Mouse (Mus musculus) forebrain, postnatal 0 days (tissue): ENCODE results near the gene Adi1. TPM values are rescaled to one million over a fixed set of nuclear protein-coding genes. Genes with fewer than 3 reads are reported as not detected.

Experiments
- ATAC-seq: fragments of 200-750 bp; cut with Nextera tagmentation; 2 replicates; pipeline ENCODE4 v1.8.0; 2017; ENCODE audit warnings: mild to moderate bottlenecking, moderate library complexity
- DNase-seq: peaks from one replicate; pipeline ENCODE4 v3.0.0-alpha.2; 2015
- H3K27ac ChIP-seq: fragments of 300-500 bp; sonication (generic); 2 replicates; pipeline ENCODE4 v1.5.1; 2014; ENCODE audit warnings: low read depth, mild to moderate bottlenecking, antibody characterized with exemption, low read length, moderate library complexity, mixed read lengths
- H3K27me3 ChIP-seq: fragments of 300-500 bp; sonication (generic); 2 replicates; pipeline ENCODE4 v1.6.1; 2014; ENCODE audit warnings: mild to moderate bottlenecking, low read length, mixed read lengths; ENCODE audit not compliant: insufficient read depth
- H3K36me3 ChIP-seq: fragments of 300-500 bp; sonication (generic); 2 replicates; pipeline ENCODE4 v1.6.1; 2014; ENCODE audit warnings: mild to moderate bottlenecking, moderate library complexity; ENCODE audit not compliant: insufficient read depth
- H3K4me1 ChIP-seq: fragments of 300-500 bp; sonication (generic); 2 replicates; pipeline ENCODE4 v1.6.1; 2014; ENCODE audit warnings: antibody characterized with exemption; ENCODE audit not compliant: insufficient read depth
- H3K4me2 ChIP-seq: fragments of 300-500 bp; sonication (generic); 2 replicates; pipeline ENCODE4 v1.6.1; 2014; ENCODE audit warnings: low read depth, mild to moderate bottlenecking, moderate library complexity
- H3K4me3 ChIP-seq: fragments of 300-500 bp; sonication (generic); 2 replicates; pipeline ENCODE4 v1.5.1; 2014; ENCODE audit warnings: low read depth, low read length, mixed read lengths
- H3K9ac ChIP-seq: fragments of 300-500 bp; sonication (generic); 2 replicates; pipeline ENCODE4 v1.6.1; 2014; ENCODE audit warnings: mild to moderate bottlenecking
- H3K9me3 ChIP-seq: fragments of 300-500 bp; sonication (generic); 2 replicates; pipeline ENCODE4 v1.6.1; 2016; ENCODE audit warnings: low read length
- CTCF ChIP-seq: sonication (generic); IDR thresholded peaks from 2 replicates; pipeline ENCODE4 v1.5.1; 2016; ENCODE audit warnings: antibody characterized with exemption, control low read depth, low read depth
- WGBS: fragments of 180-500 bp; shearing (Covaris S2); extraction: QIAGEN DNeasy Blood & Tissue Kit; methylation state at CpG from one replicate; pipeline ENCODE4 v1.1.7; 2014; 5-methylcytosine and 5-hydroxymethylcytosine counted together
- polyA plus RNA-seq: library from polyadenylated mRNA; unstranded; fragments of >200 nt; fragmentation: Nextera tagmentation; extraction: Ambion mirVana; gene quantifications from 2 replicates; pipeline ENCODE4 v1.2.1, GENCODE M21; 2015
- total RNA-seq: library from RNA; depleted of rRNA; stranded (reverse); fragments of >200 nt; gene quantifications from 2 replicates; pipeline ENCODE4 v1.2.3, GENCODE M21; 2014; rRNA removed

Adi1 gene
- total RNA-seq (5.1 and 9.4 TPM in 2 replicates), polyA plus RNA-seq (24.7 and 27.9 TPM in 2 replicates)

- H3K4me1 ChIP-seq, result peaks cover 9% of the 10 kb centered on the region
- no peaks in the 10 kb centered on the region for H3K9me3 ChIP-seq
- no peak for TF ChIP-seq CTCF
- DNase-seq, result peak; percentile 95
- peak within 1 kb of the TSS; percentile 64 for H3K4me2 ChIP-seq
- peak within 1 kb of the TSS; percentile 51 for H3K4me3 ChIP-seq
- peak within 1 kb of the TSS; percentile 97 for H3K27ac ChIP-seq
- ATAC-seq, result peak; percentile 98
- no peaks in the 10 kb centered on the region for H3K27me3 ChIP-seq
- no peaks in the 10 kb centered on the region for H3K36me3 ChIP-seq
- peak within 1 kb of the TSS; percentile 80 for H3K9ac ChIP-seq
- 4% methylated on average over 53 of the region's 53 CpGs for WGBS
These were observed at the start of gene Adi1 for GRCm38 (mm10) chr12:28675121-28675924. Gene Adi1, plus strand, starts transcription at chr12:28675231.

GRCm38 (mm10) chr12:28625407-28625806 is 49.6 kb upstream of the Adi1 start:
- Histone ChIP-seq H3K9me3 (no peaks in the 10 kb centered on the region), H3K4me2 (no peak overlapping the region), H3K9ac (no peak overlapping the region), H3K36me3 (peaks cover 24% of the 10 kb centered on the region), H3K27me3 (no peaks in the 10 kb centered on the region), H3K4me3 (no peak overlapping the region), H3K27ac (no peak overlapping the region), H3K4me1 (no peaks in the 10 kb centered on the region)
- WGBS, result 85% methylated on average over 7 of the region's 7 CpGs
- DNase-seq, result no peak
- no peak for ATAC-seq
- no peak for TF ChIP-seq CTCF

- H3K4me2 ChIP-seq, result no peak overlapping the region
- H3K36me3 ChIP-seq, result peaks cover 41% of the 10 kb centered on the region
- no peak for ATAC-seq
- H3K27me3 ChIP-seq, result no peaks in the 10 kb centered on the region
- DNase-seq, result no peak
- no peak for TF ChIP-seq CTCF
- 86% methylated on average over 4 of the region's 4 CpGs for WGBS
- H3K9me3 ChIP-seq, result no peaks in the 10 kb centered on the region
- no peaks in the 10 kb centered on the region for H3K4me1 ChIP-seq
- H3K4me3 ChIP-seq, result no peak overlapping the region
- H3K27ac ChIP-seq, result no peak overlapping the region
- H3K9ac ChIP-seq, result no peak overlapping the region
These were observed 47.9 kb upstream of the Adi1 start for GRCm38 (mm10) chr12:28627092-28627491.

- H3K27me3 ChIP-seq, result no peaks in the 10 kb centered on the region
- 89% methylated on average over 2 of the region's 2 CpGs for WGBS
- TF ChIP-seq CTCF, result no peak
- no peak for ATAC-seq
- H3K4me2 ChIP-seq, result no peak overlapping the region
- H3K4me3 ChIP-seq, result no peak overlapping the region
- no peak overlapping the region for H3K27ac ChIP-seq
- H3K9ac ChIP-seq, result no peak overlapping the region
- no peaks in the 10 kb centered on the region for H3K9me3 ChIP-seq
- peaks cover 55% of the 10 kb centered on the region for H3K36me3 ChIP-seq
- no peaks in the 10 kb centered on the region for H3K4me1 ChIP-seq
- DNase-seq, result no peak
These were observed 46.6 kb upstream of the Adi1 start for GRCm38 (mm10) chr12:28628436-28628835.

GRCm38 (mm10) chr12:28635058-28635534 is 39.9 kb upstream of the Adi1 start:
- ATAC-seq (peak; percentile 30), DNase-seq (no peak)
- H3K4me3 ChIP-seq, result peak overlapping the region; percentile 63
- H3K4me1 ChIP-seq, result 0 out of 2 replicates have a peak, but pooled peaks cover 2% of the 10 kb centered on the region
- peak overlapping the region; percentile 87 for H3K9ac ChIP-seq
- H3K36me3 ChIP-seq, result peaks cover 36% of the 10 kb centered on the region
- WGBS, result 3% methylated on average over 23 of the region's 23 CpGs
- H3K27ac ChIP-seq, result peak overlapping the region; percentile 85
- no peaks in the 10 kb centered on the region for H3K27me3 ChIP-seq
- H3K4me2 ChIP-seq, result peak overlapping the region; percentile 63
- no peaks in the 10 kb centered on the region for H3K9me3 ChIP-seq
- TF ChIP-seq CTCF, result no peak

- no peak for TF ChIP-seq CTCF
- DNase-seq (peak; percentile 97), ATAC-seq (peak; percentile 99)
- Histone ChIP-seq H3K36me3 (peaks cover 29% of the 10 kb centered on the region), H3K9me3 (no peaks in the 10 kb centered on the region), H3K27ac (peak within 1 kb of the TSS; percentile 85), H3K27me3 (no peaks in the 10 kb centered on the region), H3K4me3 (peak within 1 kb of the TSS; percentile 63), H3K9ac (peak within 1 kb of the TSS; percentile 87), H3K4me2 (peak within 1 kb of the TSS; percentile 63), H3K4me1 (0 out of 2 replicates have a peak, but pooled peaks cover 2% of the 10 kb centered on the region)
- 6% methylated on average over 69 of the region's 69 CpGs for WGBS
These were observed 39.2 kb upstream of the Adi1 start, which contains the start of gene Rps7 for GRCm38 (mm10) chr12:28635535-28636476. Gene Rps7, minus strand, starts transcription at chr12:28635953.
